Mouse (Mus musculus) heart, embryonic 10.5 days (tissue): ENCODE data around the gene Rab31. TPM values are rescaled to one million over a fixed set of nuclear protein-coding genes. Genes with fewer than 3 reads are reported as not detected.

Experiments used
- DNase-seq: peaks from one replicate; pipeline ENCODE4 v3.0.0-alpha.2; 2017; ENCODE audit warnings: low spot score
- H3K27ac ChIP-seq: fragments of 300-500 bp; sonication (generic); 2 replicates; pipeline ENCODE4 v1.5.1; 2016; ENCODE audit warnings: mild to moderate bottlenecking
- H3K27me3 ChIP-seq: fragments of 300-500 bp; sonication (generic); 2 replicates; pipeline ENCODE4 v1.6.1; 2016; ENCODE audit warnings: mild to moderate bottlenecking; ENCODE audit not compliant: poor library complexity, insufficient read depth, severe bottlenecking
- H3K36me3 ChIP-seq: fragments of 300-500 bp; sonication (generic); 2 replicates; pipeline ENCODE4 v1.6.1; 2016; ENCODE audit warnings: mild to moderate bottlenecking, moderate library complexity
- H3K4me1 ChIP-seq: fragments of 300-500 bp; sonication (generic); 2 replicates; pipeline ENCODE4 v1.6.1; 2016; ENCODE audit warnings: mild to moderate bottlenecking
- H3K4me3 ChIP-seq: fragments of 300-500 bp; sonication (generic); 2 replicates; pipeline ENCODE4 v1.5.1; 2016; ENCODE audit warnings: mild to moderate bottlenecking, moderate library complexity
- H3K9me3 ChIP-seq: fragments of 300-500 bp; sonication (generic); 2 replicates; pipeline ENCODE4 v1.6.1; 2016; ENCODE audit warnings: mild to moderate bottlenecking, moderate library complexity
- WGBS: fragments of 180-500 bp; shearing (Covaris S2); methylation state at CpG from one replicate; pipeline ENCODE4 v1.1.7; 2016; 5-methylcytosine and 5-hydroxymethylcytosine counted together
- polyA plus RNA-seq: library from polyadenylated mRNA; unstranded; fragments of >200 nt; fragmentation: Nextera tagmentation; extraction: Ambion mirVana; gene quantifications from 2 replicates; pipeline ENCODE4 v1.2.1, GENCODE M21; 2016

Rab31 gene
- polyA plus RNA-seq, 1 experiment from 2014 or later: 35.7 TPM

- WGBS: 81% methylated on average over 1 of the region's 1 CpGs
These were observed 3.7 kb upstream of the Rab31 start for GRCm38 (mm10) chr17:65776228-65776627.

GRCm38 (mm10) chr17:65774439-65774838, 1.9 kb upstream of the Rab31 start:
- Histone ChIP-seq H3K4me3 (no peak overlapping the region), H3K9me3 (no peaks in the 10 kb centered on the region), H3K27ac (no peak overlapping the region), H3K27me3 (peaks cover 4% of the 10 kb centered on the region; the same call in 1 of the 2 replicates), H3K4me1 (peaks cover 29% of the 10 kb centered on the region), H3K36me3 (no peaks in the 10 kb centered on the region)
- WGBS: 43% methylated on average over 7 of the region's 7 CpGs
- DNase-seq: no peak

More at GRCm38 (mm10) chr17:65776228-65776627, 3.7 kb upstream of the Rab31 start:
- Histone ChIP-seq H3K4me1 (peaks cover 17% of the 10 kb centered on the region), H3K27me3 (peaks cover 1% of the 10 kb centered on the region; the same call in 1 of the 2 replicates), H3K27ac (no peak overlapping the region), H3K36me3 (no peaks in the 10 kb centered on the region), H3K4me3 (no peak overlapping the region), H3K9me3 (no peaks in the 10 kb centered on the region)
- no peak for DNase-seq

GRCm38 (mm10) chr17:65773617-65774016, 1.1 kb upstream of the Rab31 start:
- no peak for DNase-seq
- no peak overlapping the region for H3K4me3 ChIP-seq
- WGBS: 56% methylated on average over 4 of the region's 4 CpGs
- H3K9me3 ChIP-seq: no peaks in the 10 kb centered on the region
- peaks cover 35% of the 10 kb centered on the region for H3K4me1 ChIP-seq
- H3K27ac ChIP-seq: no peak overlapping the region
- no peaks in the 10 kb centered on the region for H3K36me3 ChIP-seq
- peaks cover 4% of the 10 kb centered on the region; the same call in 1 of the 2 replicates for H3K27me3 ChIP-seq

GRCm38 (mm10) chr17:65770982-65771915, 1.3 kb downstream of the Rab31 start:
- H3K4me3 ChIP-seq: peak overlapping the region; percentile 87
- 20% methylated on average over 17 of the region's 17 CpGs for WGBS
- DNase-seq: no peak
- peaks cover 4% of the 10 kb centered on the region; the same call in 1 of the 2 replicates for H3K27me3 ChIP-seq
- no peaks in the 10 kb centered on the region for H3K36me3 ChIP-seq
- peaks cover 49% of the 10 kb centered on the region for H3K4me1 ChIP-seq
- H3K27ac ChIP-seq: peak overlapping the region; percentile 90
- no peaks in the 10 kb centered on the region for H3K9me3 ChIP-seq

- Histone ChIP-seq H3K4me1 (peaks cover 47% of the 10 kb centered on the region), H3K36me3 (no peaks in the 10 kb centered on the region), H3K27me3 (peaks cover 4% of the 10 kb centered on the region; the same call in 1 of the 2 replicates), H3K9me3 (no peaks in the 10 kb centered on the region), H3K27ac (peak overlapping the region; percentile 52; the same call in 1 of the 2 replicates), H3K4me3 (no peak overlapping the region)
- DNase-seq: no peak
- WGBS: 77% methylated on average over 5 of the region's 5 CpGs
These were observed 4.1 kb downstream of the Rab31 start for GRCm38 (mm10) chr17:65768486-65768885.

- peaks cover 17% of the 10 kb centered on the region for H3K4me1 ChIP-seq
- DNase-seq: no peak
- no peak overlapping the region for H3K4me3 ChIP-seq
- no peak overlapping the region for H3K27ac ChIP-seq
- H3K36me3 ChIP-seq: peaks cover 10% of the 10 kb centered on the region; the same call in 1 of the 2 replicates
- H3K27me3 ChIP-seq: no peaks in the 10 kb centered on the region
- WGBS: 92% methylated on average over 14 of the region's 14 CpGs
- no peaks in the 10 kb centered on the region for H3K9me3 ChIP-seq
These were observed 9.3 kb downstream of the Rab31 start for GRCm38 (mm10) chr17:65763221-65763620.

- H3K27me3 ChIP-seq: no peaks in the 10 kb centered on the region
- no peak overlapping the region for H3K4me3 ChIP-seq
- H3K9me3 ChIP-seq: no peaks in the 10 kb centered on the region
- peaks cover 13% of the 10 kb centered on the region for H3K36me3 ChIP-seq
- WGBS: 89% methylated on average over 6 of the region's 6 CpGs
- peaks cover 14% of the 10 kb centered on the region; the same call in 1 of the 2 replicates for H3K4me1 ChIP-seq
- DNase-seq: no peak
- H3K27ac ChIP-seq: no peak overlapping the region
These were observed 15.4 kb downstream of the Rab31 start for GRCm38 (mm10) chr17:65757150-65757549.

GRCm38 (mm10) chr17:65755857-65756256, 16.7 kb downstream of the Rab31 start:
- 92% methylated on average over 3 of the region's 3 CpGs for WGBS
- H3K36me3 ChIP-seq: peaks cover 13% of the 10 kb centered on the region
- peaks cover 14% of the 10 kb centered on the region; the same call in 1 of the 2 replicates for H3K4me1 ChIP-seq
- DNase-seq: no peak
- no peaks in the 10 kb centered on the region for H3K9me3 ChIP-seq
- no peak overlapping the region for H3K27ac ChIP-seq
- no peak overlapping the region for H3K4me3 ChIP-seq
- no peaks in the 10 kb centered on the region for H3K27me3 ChIP-seq

- peaks cover 10% of the 10 kb centered on the region; the same call in 1 of the 2 replicates for H3K4me1 ChIP-seq
- no peak overlapping the region for H3K4me3 ChIP-seq
- H3K36me3 ChIP-seq: peaks cover 3% of the 10 kb centered on the region
- 94% methylated on average over 6 of the region's 6 CpGs for WGBS
- H3K9me3 ChIP-seq: no peaks in the 10 kb centered on the region
- no peaks in the 10 kb centered on the region for H3K27me3 ChIP-seq
- DNase-seq: no peak
- H3K27ac ChIP-seq: no peak overlapping the region; the same call in 1 of the 2 replicates
These were observed 19.4 kb downstream of the Rab31 start for GRCm38 (mm10) chr17:65753130-65753529.

GRCm38 (mm10) chr17:65750301-65750700, 22.3 kb downstream of the Rab31 start:
- no peak overlapping the region for H3K4me3 ChIP-seq
- no peaks in the 10 kb centered on the region; the same call in 1 of the 2 replicates for H3K36me3 ChIP-seq
- no peaks in the 10 kb centered on the region for H3K9me3 ChIP-seq
- no peak overlapping the region for H3K27ac ChIP-seq
- H3K27me3 ChIP-seq: no peaks in the 10 kb centered on the region
- H3K4me1 ChIP-seq: peaks cover 15% of the 10 kb centered on the region; the same call in 1 of the 2 replicates
- no peak for DNase-seq

GRCm38 (mm10) chr17:65749803-65750202, 22.7 kb downstream of the Rab31 start:
- Histone ChIP-seq H3K36me3 (no peaks in the 10 kb centered on the region; the same call in 1 of the 2 replicates), H3K4me3 (no peak overlapping the region), H3K27me3 (no peaks in the 10 kb centered on the region), H3K4me1 (peaks cover 13% of the 10 kb centered on the region; the same call in 1 of the 2 replicates), H3K9me3 (no peaks in the 10 kb centered on the region), H3K27ac (no peak overlapping the region)
- no peak for DNase-seq
- WGBS: 88% methylated on average over 7 of the region's 7 CpGs

- no peak for DNase-seq
- no peaks in the 10 kb centered on the region; the same call in 1 of the 2 replicates for H3K36me3 ChIP-seq
- H3K27ac ChIP-seq: no peak overlapping the region
- H3K4me3 ChIP-seq: no peak overlapping the region
- H3K27me3 ChIP-seq: no peaks in the 10 kb centered on the region
- H3K4me1 ChIP-seq: peaks cover 5% of the 10 kb centered on the region; the same call in 1 of the 2 replicates
- H3K9me3 ChIP-seq: no peaks in the 10 kb centered on the region
- 70% methylated on average over 6 of the region's 6 CpGs for WGBS
These were observed 23.6 kb downstream of the Rab31 start for GRCm38 (mm10) chr17:65748997-65749396.

GRCm38 (mm10) chr17:65746314-65746713, 26.2 kb downstream of the Rab31 start:
- Histone ChIP-seq H3K27me3 (no peaks in the 10 kb centered on the region), H3K36me3 (peaks cover 4% of the 10 kb centered on the region; the same call in 1 of the 2 replicates), H3K4me1 (0 out of 2 replicates have a peak, but pooled peaks cover 5% of the 10 kb centered on the region), H3K27ac (no peak overlapping the region), H3K4me3 (no peak overlapping the region), H3K9me3 (no peaks in the 10 kb centered on the region)
- DNase-seq: no peak
- 78% methylated on average over 6 of the region's 6 CpGs for WGBS
